Mouse (Mus musculus) right cerebral cortex, adult 2 months (tissue): ENCODE data around the gene Celsr2.

Experiments used
- DNase-seq, 2 experiments: peaks; one replicate each; pipeline ENCODE4 v3.0.0; 2021 to 2022; ENCODE audit warnings: low spot score in 2 of 2

Gene Celsr2

GRCm38 (mm10) chr3:108381945-108382875 lies 33.1 kb downstream of the Celsr2 start:
- no peak for DNase-seq

GRCm38 (mm10) chr3:108380695-108381094 lies 34.7 kb downstream of the Celsr2 start:
- no peak for DNase-seq

- peak in 1 of 2 experiments; percentile 35 for DNase-seq
Observed at GRCm38 (mm10) chr3:108378875-108379663, 36.3 kb downstream of the Celsr2 start.

- DNase-seq = no peak
Observed at GRCm38 (mm10) chr3:108372691-108373090, 42.7 kb downstream of the Celsr2 start.

GRCm38 (mm10) chr3:108372274-108372673 lies 43.1 kb downstream of the Celsr2 start:
- DNase-seq = no peak

- DNase-seq = no peak
Observed at GRCm38 (mm10) chr3:108368721-108369120, 46.6 kb downstream of the Celsr2 start.

- DNase-seq = no peak
Observed at GRCm38 (mm10) chr3:108367828-108368227, 47.5 kb downstream of the Celsr2 start.

GRCm38 (mm10) chr3:108367173-108367572 lies 48.2 kb downstream of the Celsr2 start:
- no peak for DNase-seq

GRCm38 (mm10) chr3:108364270-108364995 lies 50.9 kb downstream of the Celsr2 start, which contains the start of gene Mybphl:
TSS of gene Mybphl (plus strand) at chr3:108364911.
- no peak for DNase-seq

GRCm38 (mm10) chr3:108363626-108364025 lies 51.7 kb downstream of the Celsr2 start:
- peak in 1 of 2 experiments; percentile 36 for DNase-seq

GRCm38 (mm10) chr3:108360894-108361293 lies 54.5 kb downstream of the Celsr2 start:
- no peak for DNase-seq

- peak; percentile 70 for DNase-seq
Observed at GRCm38 (mm10) chr3:108358445-108358844, 56.9 kb downstream of the Celsr2 start.

- DNase-seq = peak in 1 of 2 experiments; percentile 38
Observed at GRCm38 (mm10) chr3:108357051-108357450, 58.3 kb downstream of the Celsr2 start.

- no peak for DNase-seq
Observed at GRCm38 (mm10) chr3:108355245-108355644, 60.1 kb downstream of the Celsr2 start.

GRCm38 (mm10) chr3:108348376-108348775 lies 67.0 kb downstream of the Celsr2 start:
- no peak for DNase-seq

GRCm38 (mm10) chr3:108345855-108346254 lies 69.5 kb downstream of the Celsr2 start:
- DNase-seq = no peak

- no peak for DNase-seq
Observed at GRCm38 (mm10) chr3:108342185-108342584, 73.2 kb downstream of the Celsr2 start.

- DNase-seq = no peak
Observed at GRCm38 (mm10) chr3:108341040-108341439, 74.3 kb downstream of the Celsr2 start.
